Mouse (Mus musculus) C2C12 (cell line): ENCODE results near the gene Stx16.

Source experiments
- CTCF ChIP-seq: IDR thresholded peaks from one replicate; pipeline ENCODE4 v1.5.1; 2011; ENCODE audit not compliant: control insufficient read depth, insufficient read depth, insufficient read length
- MAX ChIP-seq: IDR thresholded peaks from one replicate; pipeline ENCODE4 v1.6.1; 2011; ENCODE audit warnings: mild to moderate bottlenecking, control low read depth
- MYOD1 ChIP-seq: IDR thresholded peaks from one replicate; pipeline ENCODE4 v1.6.1; 2011; ENCODE audit warnings: low read depth; ENCODE audit not compliant: control insufficient read depth, insufficient read length
- USF1 ChIP-seq: IDR thresholded peaks from one replicate; pipeline ENCODE4 v1.6.1; 2011; ENCODE audit warnings: low read depth, mild to moderate bottlenecking, control low read depth, moderate library complexity

GRCm38 (mm10) chr2:174123731-174124130, 47.6 kb downstream of the Stx16 start:
- TF ChIP-seq USF1, result no peak
- no peak for TF ChIP-seq CTCF
- TF ChIP-seq MYOD1, result no peak
- no peak for TF ChIP-seq MAX
